Mouse (Mus musculus) G1E (cell line): ENCODE data around the gene Fbxo44.

Experiments used
- CTCF ChIP-seq: IDR thresholded peaks from 2 replicates; pipeline ENCODE4 v1.5.1; 2012; ENCODE audit warnings: low read depth, low read length, inconsistent platforms, mixed read lengths
- GATA1 ChIP-seq: IDR thresholded peaks from 2 replicates; pipeline ENCODE4 v1.6.1; 2012; ENCODE audit warnings: borderline replicate concordance, low read length, inconsistent platforms, mixed read lengths
- POLR2AphosphoS5 ChIP-seq: IDR thresholded peaks from 2 replicates; pipeline ENCODE4 v1.6.1; 2012; ENCODE audit warnings: low read depth, low read length, inconsistent platforms; ENCODE audit not compliant: insufficient replicate concordance

DNA sequence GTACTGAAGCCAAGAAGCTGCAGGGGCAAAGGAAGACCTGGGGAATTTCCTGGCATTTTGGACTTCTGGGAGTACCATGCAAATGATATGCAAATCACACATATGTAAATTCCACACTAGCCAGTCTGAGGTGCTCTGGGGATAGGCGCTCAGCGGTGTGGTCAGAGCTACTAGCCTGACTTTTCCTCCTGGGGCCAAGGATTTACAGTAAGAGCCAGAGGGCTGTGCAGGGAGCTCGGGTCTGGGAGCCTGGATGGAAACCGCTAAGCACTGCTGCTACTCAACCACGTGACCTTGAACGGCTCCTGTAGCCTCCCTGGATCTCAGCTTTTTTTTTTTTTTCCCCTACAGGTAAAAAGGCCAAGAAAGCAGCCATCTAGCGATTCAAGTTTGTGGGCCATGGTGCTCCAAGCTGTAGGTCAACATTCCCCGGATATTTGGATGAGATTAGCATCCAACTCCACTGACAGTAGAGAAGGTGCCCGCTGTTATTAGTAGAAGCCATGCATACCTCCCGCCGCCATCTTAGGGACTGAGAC lies 32.5 kb upstream of the Fbxo44 start:
- TF ChIP-seq POLR2AphosphoS5 = no peak
- TF ChIP-seq GATA1 = no peak
- TF ChIP-seq CTCF = no peak
